ENCODE assay signal across 26 mouse cellular contexts in genomic region chr11:112659911-112660310, GRCm38 (mm10).
"Had no signal": no experiment of that assay in that cellular context is flagged by ENCODE, and none has a peak within 500 bp of the region (broad histone marks: within the 10 kb centered on the region; RNA-seq: fewer than 3 reads in every experiment).

No protein-coding gene starts in this region.

- H3K36me3 ChIP-seq: heart, embryonic 12.5 days; hindbrain, embryonic 10.5 days; hindbrain, embryonic 12.5 days; intestine, embryonic 15.5 days; limb, embryonic 10.5 days; limb, embryonic 12.5 days; liver, embryonic 13.5 days; liver, embryonic 15.5 days had no signal

- H3K9ac ChIP-seq: heart, embryonic 12.5 days; hindbrain, embryonic 12.5 days; hindbrain, embryonic 14.5 days; intestine, embryonic 15.5 days; limb, embryonic 12.5 days; liver, embryonic 13.5 days; liver, embryonic 15.5 days had no signal

- H3K27me3 ChIP-seq: heart, embryonic 12.5 days; hindbrain, embryonic 12.5 days; intestine, embryonic 15.5 days; limb, embryonic 12.5 days; liver, embryonic 13.5 days; liver, embryonic 15.5 days had no signal

- H3K4me1 ChIP-seq: intestine, embryonic 15.5 days; liver, embryonic 13.5 days; liver, embryonic 15.5 days had no signal

- H3K4me3 ChIP-seq: gastrocnemius, adult 2 months; heart, embryonic 12.5 days; hindbrain, embryonic 10.5 days; hindbrain, embryonic 12.5 days; intestine, embryonic 15.5 days; layer of hippocampus, adult 2 months; left cerebral cortex, adult 2 months; limb, embryonic 10.5 days; limb, embryonic 12.5 days; liver, embryonic 13.5 days; liver, embryonic 15.5 days had no signal

- H3K27ac ChIP-seq: gastrocnemius, adult 2 months; hindbrain, embryonic 10.5 days; hindbrain, embryonic 12.5 days; hindbrain, embryonic 14.5 days; intestine, embryonic 15.5 days; layer of hippocampus, adult 2 months; left cerebral cortex, adult 2 months; limb, embryonic 10.5 days; limb, embryonic 12.5 days; liver, embryonic 13.5 days; liver, embryonic 15.5 days had no signal

- DNase-seq: gastrocnemius, adult 2 months; gastrocnemius, postnatal 10 days; gastrocnemius, postnatal 25 days; heart, postnatal 10 days; heart, postnatal 4 days; kidney, adult 18-20 months; kidney, adult 8-10 months; kidney, postnatal 10 days; kidney, postnatal 25 days; kidney, postnatal 4 days; liver; liver, embryonic 13.5 days had no signal

- H3K9me3 ChIP-seq: heart, embryonic 12.5 days; hindbrain, embryonic 10.5 days; hindbrain, embryonic 12.5 days; intestine, embryonic 15.5 days; limb, embryonic 10.5 days; limb, embryonic 12.5 days; liver, embryonic 13.5 days; liver, embryonic 15.5 days had no signal

- ATAC-seq: hindbrain, embryonic 16.5 days; inflammation-experienced regulatory T-cells, adult 6 months; intestine, embryonic 15.5 days; intestine, postnatal 0 days had no signal

- H3K4me2 ChIP-seq: heart, embryonic 12.5 days; hindbrain, embryonic 12.5 days; hindbrain, embryonic 14.5 days; intestine, embryonic 15.5 days; limb, embryonic 12.5 days; liver, embryonic 11.5 days; liver, embryonic 13.5 days; liver, embryonic 15.5 days had no signal
